Mouse (Mus musculus): Measurements from ENCODE around the gene Mcrs1. TPM values are rescaled to one million over a fixed set of nuclear protein-coding genes. Genes with fewer than 3 reads are reported as not detected.
A peak's percentile ranks its signal among the peaks of the same experiment; 100 is the strongest.
"Not testable (repeated sequence)": the region's sequence is repeated elsewhere in the genome, so short reads cannot be mapped to it uniquely, and the experiment has no call there.

The Mcrs1 gene
- total RNA-seq (2021) = 10 to 100 TPM; 72.0 to 72.8 TPM
- long read RNA-seq, experiment 1, transcript Mcrs1-202 (14 exons, 1,771 nt) = minor isoform, 18 of 148 reads
- long read RNA-seq, experiment 1, transcript Mcrs1-201 (15 exons, 1,916 nt) = major isoform, 104 of 148 reads
- long read RNA-seq, experiment 1, partial matches to known transcripts = 8 of 148 reads
- long read RNA-seq, experiment 1, other reads (novel, unspliced or antisense) = 18 of 148 reads
- long read RNA-seq, experiment 2, transcript Mcrs1-202 (14 exons, 1,771 nt) = minor isoform, 23 of 222 reads
- long read RNA-seq, experiment 2, transcript Mcrs1-201 (15 exons, 1,916 nt) = major isoform, 141 of 222 reads
- long read RNA-seq, experiment 2, partial matches to known transcripts = 11 of 222 reads
- long read RNA-seq, experiment 2, other reads (novel, unspliced or antisense) = 47 of 222 reads

DNA sequence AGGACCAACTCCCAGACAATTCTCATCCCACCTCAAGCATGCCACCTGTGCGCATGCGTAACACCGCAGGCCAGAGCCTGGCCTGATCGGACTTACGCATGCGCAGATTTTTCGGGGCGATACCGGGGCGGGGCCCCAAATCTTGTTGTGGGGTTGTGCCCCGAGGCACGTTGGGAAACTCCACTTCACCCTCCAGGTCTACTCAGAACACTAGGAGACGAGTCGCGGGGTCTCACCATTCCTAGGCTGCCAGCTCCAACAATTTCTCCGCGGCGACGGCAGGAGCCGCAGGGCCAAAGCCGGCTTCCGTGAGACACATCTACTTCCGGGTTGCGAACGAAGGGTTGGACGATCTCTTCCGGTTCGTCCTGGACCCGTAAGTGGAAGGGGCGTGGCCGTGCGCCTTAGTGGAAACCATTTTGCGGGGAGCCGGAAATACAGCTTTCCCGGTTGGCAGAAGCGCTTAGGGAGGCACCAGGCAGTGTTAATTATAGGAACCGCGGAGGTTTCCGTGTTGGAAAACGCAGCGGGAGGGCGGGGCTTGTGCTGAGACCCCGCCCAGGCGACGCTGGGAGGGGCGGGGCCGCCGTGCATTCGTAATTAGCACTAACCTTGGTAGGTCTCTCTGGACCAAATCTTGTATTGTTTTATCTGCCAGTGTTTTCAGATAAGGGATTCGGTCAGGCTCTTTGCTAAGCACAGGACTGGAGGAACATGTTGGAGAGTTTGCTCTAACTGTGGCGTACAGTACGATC lies at the start of gene Mcrs1:
Gene Mcrs1 (minus strand): TSS at position 336 of the 755 bp plus-strand sequence.
- peak; percentile 85 to 91 for DNase-seq (ENCODE audit: low spot score in 2 of 2)

DNA sequence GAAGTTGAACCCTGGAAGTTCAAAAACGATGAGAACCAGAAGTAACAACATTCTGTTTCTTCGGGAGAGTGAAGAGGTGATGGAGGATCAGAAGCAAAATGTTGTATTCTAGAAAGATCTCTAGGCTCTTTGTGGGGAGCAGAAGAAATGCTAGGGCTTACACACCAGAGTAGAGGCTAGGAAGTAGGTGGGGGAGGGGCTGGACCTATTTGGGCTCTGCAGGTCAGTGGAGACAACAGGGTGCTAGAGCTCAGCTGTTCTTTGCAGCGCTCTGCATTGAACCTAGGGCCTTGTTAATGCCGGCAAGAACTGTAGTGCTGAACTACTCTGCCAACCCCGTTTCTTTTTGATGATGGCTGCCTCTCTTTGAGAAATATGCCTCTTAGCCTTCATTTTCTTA lies 44.5 kb upstream of the Mcrs1 start:
- no peak for DNase-seq (ENCODE audit: low spot score in 2 of 2)

DNA sequence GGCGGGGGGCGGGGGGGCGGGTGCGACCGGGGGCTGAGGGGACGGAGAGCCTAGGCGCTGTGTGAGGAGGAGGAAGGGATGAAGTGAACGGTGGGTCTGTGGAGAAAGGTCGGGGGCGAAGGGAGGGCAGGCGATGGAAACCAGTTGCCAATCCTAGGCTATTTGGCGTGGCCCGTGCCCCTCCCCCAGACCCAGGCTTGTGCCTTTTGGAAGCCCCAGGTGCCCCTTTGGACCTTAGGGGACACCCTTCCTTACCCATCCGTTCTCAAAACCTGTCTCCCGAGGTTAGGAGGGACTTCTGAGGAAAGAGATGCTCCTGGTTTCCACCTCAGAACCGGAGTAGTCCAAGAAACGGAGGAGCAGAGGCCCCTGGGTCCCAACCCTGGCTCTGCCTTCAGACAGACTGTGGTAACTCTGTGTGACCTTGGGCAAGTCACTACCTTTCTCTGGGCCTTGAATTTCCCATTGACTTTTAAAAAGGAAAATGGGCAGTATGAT lies 43.8 kb upstream of the Mcrs1 start, which contains the start of gene Fam186b:
Gene Fam186b (minus strand): TSS at position 405 of the 498 bp plus-strand sequence.
- no peak for DNase-seq (ENCODE audit: low spot score in 2 of 2)

DNA sequence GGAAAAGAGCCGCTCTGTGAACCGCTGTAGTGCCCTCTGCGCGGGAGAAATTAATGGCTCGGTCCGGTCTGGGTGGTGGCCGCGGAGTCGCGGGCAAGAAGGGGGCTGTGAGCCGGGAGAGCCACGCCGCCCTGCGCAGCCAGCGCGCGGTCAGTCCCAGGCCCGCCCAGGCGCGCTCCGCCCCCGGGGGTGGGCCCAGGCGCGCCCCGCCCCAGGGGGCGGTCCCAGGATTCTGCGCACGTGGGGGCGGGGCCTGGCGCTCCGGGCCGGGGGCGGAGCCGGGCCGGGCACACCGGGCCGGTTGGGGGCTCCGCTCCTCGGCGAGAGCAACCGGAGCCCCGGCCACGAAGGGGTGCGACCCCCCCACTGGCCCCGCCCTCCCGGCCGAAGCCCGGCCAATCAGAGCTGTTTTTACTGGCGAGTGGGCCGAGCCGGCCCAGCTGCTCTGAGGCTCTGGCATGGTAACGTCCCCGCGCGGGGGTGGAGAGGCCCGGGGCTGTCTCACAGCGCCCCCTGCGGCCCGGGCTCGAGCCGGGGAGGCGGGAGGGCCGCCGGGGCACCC lies 43.1 kb upstream of the Mcrs1 start, which contains the start of gene Prpf40b:
Gene Prpf40b (plus strand): TSS at position 275 of the 562 bp plus-strand sequence.
- peak; percentile 88 to 89 for DNase-seq (ENCODE audit: low spot score in 2 of 2)

DNA sequence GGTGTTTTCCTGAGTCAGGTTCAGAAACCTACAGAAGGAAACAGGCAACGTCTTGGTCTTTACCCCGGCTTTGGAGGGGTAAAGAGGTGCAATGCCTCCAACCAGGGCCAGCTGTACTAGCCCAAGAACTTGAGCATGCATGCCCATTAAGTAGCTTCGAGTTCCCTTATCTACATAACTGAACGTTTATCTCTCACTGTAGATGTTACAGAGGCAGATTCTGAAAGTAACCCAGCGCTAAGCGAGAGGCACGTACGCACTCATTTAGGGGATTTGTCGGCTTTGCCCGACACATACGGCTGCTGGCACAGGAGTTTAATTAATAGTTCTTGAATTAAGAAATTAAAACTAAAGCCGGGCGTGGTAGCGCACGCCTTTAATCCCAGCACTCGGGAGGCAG lies 42.5 kb upstream of the Mcrs1 start:
- no peak for DNase-seq (ENCODE audit: low spot score in 2 of 2)

DNA sequence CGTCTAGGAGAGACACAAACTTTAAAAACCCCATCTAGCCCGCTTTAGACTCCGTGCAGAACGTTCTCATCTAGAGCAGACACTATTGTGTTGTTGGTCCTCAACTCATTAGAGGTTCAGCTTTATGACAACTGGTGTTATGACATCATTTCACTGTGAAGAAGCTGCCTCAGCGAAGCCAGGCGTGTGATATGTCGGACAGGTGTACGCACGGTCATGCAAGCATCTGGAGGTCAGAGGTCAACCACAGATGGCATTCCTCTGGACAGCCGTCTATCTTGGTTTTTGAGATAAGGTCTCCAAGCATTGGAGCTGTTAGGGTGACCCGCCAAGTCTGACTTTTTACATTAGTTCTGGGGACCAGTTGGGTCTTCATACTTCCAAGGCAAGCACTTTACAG lies 38.8 kb upstream of the Mcrs1 start:
- DNase-seq (ENCODE audit: low spot score in 2 of 2) = no peak

DNA sequence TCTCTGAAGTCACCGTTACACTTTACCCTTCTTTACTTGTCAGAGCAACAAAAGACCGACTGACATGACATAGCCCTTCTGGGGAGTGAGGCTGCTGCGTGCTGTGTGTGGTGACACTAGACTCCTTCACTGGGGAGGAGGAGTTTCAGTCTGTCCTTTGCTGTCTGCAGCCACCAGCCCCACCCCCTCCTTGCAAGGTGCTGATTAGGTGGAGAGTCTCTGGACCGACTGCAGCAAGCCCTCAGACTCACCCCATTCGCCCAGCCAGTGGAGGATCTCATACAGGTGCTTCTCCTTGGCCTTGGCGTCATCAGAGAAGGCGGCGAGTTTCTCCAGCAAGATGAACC lies 33.4 kb upstream of the Mcrs1 start:
- DNase-seq (ENCODE audit: low spot score in 2 of 2) = no peak

DNA sequence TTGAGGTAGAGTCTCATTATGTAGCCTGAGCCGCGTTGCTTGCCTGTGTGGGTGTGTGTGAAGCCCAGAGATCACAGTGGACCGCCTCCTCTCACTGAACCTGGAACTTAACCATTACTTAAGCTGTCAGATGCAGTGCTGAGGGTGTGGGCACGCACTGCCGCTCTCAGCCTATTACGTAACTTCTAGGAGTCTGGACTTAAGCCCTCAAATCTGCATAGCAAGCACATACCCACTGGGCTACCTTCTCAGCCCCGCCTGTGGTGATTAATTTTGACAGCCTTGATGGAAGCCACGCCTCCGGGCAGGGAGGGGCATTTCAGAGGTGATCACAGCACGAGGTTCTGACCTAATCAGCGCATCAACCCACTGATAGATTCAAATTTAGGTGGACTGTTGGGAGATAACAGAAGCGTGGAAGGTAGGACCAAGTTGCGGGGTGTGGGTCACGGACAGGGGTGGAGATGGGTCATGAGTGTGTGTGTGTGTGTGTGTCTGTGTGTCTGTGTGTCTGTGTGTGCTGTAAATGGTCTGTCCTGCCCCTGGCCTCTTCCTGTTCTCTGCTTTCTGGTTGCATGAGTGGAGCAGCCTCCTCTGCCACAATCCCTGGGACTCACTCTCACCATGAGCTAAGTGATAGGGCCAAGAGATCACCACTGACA lies 32.9 kb upstream of the Mcrs1 start:
- no peak for DNase-seq (ENCODE audit: low spot score in 2 of 2)

DNA sequence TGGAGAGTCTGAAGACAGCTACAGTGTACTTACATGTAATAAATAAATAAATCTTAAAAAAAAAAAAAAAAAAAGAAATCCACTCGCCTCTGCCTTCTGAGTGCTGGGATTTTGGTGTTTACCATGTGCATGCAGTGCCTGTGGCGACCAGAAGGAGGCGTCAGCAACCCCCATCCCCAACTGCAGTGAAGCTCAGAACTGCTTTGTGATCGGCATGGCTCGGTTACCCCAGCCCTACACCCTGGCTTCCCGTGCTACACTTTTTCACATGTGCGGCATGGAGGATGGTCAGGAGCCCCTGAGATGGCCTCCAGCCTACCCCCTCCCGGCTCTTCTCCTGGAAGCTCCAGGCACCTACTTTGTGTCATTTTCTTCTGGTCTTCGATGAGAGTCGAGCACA lies 31.7 kb upstream of the Mcrs1 start:
- no peak for DNase-seq (ENCODE audit: low spot score in 2 of 2)

DNA sequence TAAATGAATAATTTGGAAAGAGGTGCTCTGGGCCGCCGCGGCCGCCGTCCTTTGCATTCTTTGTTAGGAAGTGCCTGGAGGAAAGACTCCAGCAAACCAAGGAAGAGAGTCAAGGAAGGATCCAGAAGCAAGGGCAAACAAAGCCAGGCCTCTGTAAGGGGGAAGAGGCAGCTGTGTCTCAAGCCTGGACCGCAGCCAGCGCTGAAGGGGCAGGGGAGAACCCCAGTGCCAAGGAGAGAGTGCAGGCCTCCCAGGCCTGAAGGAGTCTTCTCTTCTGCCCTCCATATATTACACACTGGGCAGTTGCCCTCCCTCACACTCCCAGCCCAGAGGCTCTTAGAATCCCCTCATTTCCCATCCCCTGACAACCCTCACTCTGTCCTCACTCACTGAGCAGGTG lies 26.5 kb upstream of the Mcrs1 start:
- DNase-seq (ENCODE audit: low spot score in 2 of 2) = no peak

DNA sequence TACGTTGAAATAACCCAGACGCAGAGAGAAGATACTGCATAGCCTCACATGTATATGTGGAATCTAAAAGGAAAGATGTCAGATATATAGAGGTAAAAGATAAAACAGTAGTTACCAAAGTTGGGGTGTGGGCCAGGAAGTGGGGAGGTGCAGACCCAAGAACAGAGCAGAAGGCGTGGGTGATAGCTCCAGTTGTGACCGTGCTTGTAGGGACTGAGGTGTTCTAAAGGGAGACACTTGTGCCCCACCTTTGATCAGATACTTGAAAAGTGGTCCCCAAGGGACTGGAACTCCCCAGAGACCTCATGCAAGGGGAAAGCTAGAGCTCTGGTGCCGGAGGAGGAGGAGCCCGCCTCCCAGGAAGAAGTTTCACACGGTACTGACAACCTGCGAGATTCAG lies 24.3 kb upstream of the Mcrs1 start:
- no peak for DNase-seq (ENCODE audit: low spot score in 2 of 2)

DNA sequence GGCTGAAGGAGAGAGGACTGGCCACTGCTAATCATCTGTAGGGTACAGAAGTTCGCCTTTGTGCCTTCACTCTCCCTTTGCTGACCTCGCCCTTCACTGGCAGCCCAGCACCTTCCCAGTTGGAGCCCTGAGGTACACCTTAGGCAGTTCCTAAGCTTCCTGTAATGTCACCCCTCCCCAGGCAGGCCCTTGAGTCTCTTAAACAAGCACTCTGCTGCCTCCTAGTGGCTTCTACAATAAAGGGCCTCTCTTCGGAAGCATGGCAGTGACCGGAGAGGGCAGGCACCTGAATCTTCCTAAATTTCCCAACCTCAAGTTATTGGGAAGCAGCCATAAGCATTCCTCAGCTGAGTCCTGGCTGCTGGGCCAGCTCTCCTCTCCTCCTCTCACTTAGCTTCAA lies 13.9 kb upstream of the Mcrs1 start:
- peak in 1 of 2 experiments; percentile 54 for DNase-seq (ENCODE audit: low spot score in 2 of 2)

DNA sequence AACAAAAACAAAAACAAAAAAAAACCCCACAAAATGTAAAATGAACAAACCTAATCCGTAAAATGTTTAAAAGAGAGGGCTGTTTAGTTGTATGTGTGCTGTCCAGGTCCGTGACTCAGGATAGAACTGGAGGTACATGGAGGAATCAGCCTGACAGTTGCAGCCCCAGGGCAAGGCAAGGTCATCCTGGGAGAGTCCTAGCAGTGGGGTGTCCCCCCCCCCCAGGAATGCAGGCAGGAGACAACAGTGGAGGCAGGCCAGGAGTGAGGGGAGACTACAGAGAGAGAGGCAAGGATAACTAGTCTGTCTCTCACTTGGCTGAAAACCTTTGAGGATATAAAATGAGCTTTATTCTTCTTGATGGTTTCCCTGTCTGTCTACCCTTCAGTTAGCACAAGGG lies 12.6 kb upstream of the Mcrs1 start:
- no peak for DNase-seq (ENCODE audit: low spot score in 2 of 2)

DNA sequence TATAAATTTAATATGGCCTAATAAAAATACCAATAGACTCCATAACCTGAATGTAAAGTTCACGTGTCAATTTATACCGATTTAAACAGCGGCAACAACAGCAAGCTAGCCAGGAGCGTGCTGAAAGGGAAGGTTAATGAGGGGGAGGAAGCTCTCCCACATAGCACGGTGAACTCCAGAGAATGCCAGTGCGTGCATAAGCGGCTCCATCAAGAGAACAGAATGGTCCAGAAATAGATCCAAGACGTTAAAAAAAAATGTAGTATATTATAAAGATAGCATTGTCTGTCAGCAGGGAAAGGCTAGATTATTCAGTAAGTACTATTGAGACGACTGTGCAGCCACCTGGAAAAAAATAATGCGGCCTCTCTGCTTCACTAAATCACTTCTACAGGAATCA lies 10.9 kb upstream of the Mcrs1 start:
- DNase-seq (ENCODE audit: low spot score in 2 of 2) = no peak

DNA sequence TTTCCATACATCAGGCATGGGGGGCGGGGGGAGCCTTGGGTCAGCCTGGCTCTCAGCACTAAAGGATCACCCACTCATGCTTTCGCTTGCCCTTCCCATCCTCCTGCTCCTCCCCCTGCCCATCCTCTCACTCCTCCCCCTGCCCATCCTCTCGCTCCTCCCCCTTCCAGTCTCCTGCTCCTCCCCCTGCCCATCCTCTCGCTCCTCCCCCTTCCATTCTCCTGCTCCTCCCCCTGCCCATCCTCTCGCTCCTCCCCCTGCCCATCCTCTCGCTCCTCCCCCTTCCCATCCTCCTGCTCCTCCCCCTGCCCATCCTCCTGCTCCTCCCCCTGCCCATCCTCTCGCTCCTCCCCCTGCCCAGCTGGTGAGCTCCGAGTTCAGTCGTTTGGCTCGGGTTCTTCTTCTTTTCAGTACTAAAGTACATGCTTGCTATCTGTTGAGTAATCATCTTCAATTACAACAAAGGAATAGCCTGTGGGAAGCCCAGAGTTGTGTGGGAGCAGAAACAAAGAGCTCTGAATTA lies 8.0 kb upstream of the Mcrs1 start:
- peak in 1 of 2 experiments; percentile 65 for DNase-seq (ENCODE audit: low spot score in 2 of 2)

DNA sequence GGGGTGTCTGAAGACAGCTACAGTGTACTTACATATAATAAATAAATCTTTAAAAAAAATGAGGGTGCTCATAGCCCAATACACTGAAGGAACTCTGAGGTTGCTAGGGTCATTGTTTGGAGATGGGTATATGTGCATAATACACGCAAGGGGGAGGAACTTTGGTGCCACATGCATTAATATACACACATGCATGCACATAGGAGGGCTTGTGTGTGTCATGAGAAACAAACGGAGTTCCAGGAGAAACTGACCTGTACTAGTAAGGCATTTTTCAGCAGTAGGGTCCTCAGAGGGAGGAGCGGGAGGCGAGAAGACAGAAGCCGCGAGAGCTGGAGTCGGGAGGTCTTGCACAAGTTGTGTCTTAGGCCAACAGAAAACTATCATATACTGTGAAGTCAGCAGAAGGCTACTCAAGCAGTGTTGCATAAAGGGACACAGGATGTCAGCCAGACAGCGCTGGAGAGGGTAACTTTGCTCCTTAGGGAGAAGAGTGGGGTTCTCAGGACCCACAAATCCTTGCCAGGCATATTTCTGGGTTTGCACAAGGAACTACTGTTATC lies 7.5 kb upstream of the Mcrs1 start:
- DNase-seq (ENCODE audit: low spot score in 2 of 2) = no peak

DNA sequence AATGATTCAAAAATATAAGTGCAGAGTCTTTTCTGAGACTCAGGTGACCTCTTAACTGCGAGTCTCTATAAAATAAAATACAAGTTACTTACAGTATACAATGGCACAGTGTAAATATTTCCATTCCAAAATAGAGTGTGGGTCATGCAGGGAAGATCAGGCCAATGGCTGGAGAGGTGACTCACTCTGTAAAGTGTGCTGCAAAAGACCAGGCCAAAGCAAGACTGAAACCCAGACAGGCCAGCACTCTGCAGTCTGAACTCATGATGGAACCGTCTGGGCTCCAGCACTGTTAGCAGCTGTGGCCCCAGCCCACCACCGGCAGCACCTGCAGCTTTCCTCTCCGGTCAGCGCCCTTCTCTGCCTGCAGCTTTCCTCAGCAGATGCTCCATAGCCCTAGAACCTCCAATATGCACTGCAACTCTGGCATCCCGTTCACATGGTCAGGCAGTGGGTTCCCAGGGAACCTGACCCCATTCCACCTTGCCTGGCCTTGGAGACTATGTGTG lies 3.5 kb upstream of the Mcrs1 start:
- DNase-seq (ENCODE audit: low spot score in 2 of 2) = no peak

DNA sequence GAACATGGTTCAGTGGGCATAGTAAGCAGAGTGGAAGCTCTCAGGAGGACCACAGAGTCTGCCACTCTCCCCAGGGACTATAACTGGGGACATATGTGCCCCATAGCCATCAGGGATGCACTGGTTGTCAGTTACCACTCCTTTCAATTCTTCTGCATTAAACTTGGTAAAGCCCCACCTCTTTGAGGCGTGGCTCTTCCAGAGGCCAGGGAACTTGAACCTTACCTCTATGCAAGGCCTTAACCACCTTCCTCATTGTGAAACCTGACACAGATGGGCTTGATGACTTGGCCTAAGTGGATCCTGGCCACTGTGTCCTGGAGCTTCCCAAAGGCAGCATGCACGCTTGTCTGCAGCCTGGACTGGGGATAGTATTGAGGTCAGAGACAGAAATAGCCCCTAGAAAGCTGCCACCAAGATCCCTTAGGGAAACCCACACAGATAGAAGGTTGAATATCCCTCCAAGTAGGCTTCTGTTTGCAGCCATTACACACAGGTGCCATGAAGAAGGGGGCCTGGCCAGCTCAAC lies 2.8 kb upstream of the Mcrs1 start:
- no peak for DNase-seq (ENCODE audit: low spot score in 2 of 2)

DNA sequence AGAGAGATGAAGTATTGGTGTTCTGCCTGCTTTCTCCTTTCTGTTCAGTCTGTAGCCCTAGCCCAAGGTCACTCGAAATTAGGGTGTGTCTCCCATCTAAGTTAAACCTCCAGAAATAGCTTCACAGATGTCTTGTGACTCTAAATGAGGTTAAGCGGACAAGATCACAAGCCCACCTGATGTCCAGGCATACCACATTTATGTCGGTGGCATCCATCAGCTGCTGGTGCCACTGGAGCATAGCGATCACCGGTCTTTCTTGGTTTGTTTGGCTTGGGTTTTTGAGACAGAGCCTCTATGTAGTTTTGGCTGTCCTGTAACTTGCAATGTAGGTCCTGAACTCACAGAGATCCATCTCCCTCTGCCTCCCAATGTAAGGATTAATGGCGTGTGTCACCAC lies 2.0 kb upstream of the Mcrs1 start:
- DNase-seq (ENCODE audit: low spot score in 2 of 2) = no peak

DNA sequence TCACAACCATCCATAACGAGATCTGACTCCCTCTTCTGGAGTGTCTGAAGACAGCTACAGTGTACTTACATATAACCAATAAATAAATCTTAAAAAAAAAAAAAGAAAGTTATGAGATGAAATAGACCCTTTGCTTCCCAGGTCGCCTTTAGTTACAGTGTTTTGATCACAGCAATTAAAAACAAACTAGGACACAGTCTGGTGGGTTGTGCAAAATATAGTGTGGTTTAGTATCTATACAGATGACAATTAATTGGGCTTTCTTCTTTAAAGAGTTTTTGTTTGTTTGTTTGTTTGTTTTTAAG lies 1.4 kb upstream of the Mcrs1 start:
- not testable (repeated sequence) for DNase-seq (ENCODE audit: low spot score in 2 of 2)
